Mouse (Mus musculus): ENCODE measurements around the gene Rpl37a. TPM values are rescaled to one million over a fixed set of nuclear protein-coding genes. Genes with fewer than 3 reads are reported as not detected.

The Rpl37a gene
- polyA plus RNA-seq, 1 experiment from 2014 or later = 1,583 TPM

DNA sequence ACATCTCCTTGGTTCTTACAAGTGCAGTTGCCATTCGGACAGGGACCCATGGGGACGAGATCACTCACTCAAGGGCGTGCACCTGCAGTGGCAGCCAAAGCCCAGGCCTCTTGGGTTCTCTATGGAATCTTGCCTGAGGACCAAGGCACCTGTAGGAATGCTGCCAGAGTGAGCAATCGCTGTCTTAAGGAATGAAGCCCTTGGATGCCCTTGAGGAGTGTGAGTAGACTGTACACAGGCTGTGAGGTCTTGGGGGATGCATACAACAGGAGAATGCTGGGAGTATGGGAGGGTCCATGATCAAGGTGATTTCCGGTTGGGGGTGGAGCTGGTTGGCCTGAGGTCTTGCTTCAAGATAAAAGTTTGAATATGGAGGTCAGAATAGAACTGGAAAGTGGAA lies 30.3 kb downstream of the Rpl37a start:
- Histone ChIP-seq H3K27ac (no peak overlapping the region), H3K4me1 (peaks cover 25% of the 10 kb centered on the region), H3K4me3 (no peak overlapping the region), H3K9me3 (no peaks in the 10 kb centered on the region), H3K27me3 (no peaks in the 10 kb centered on the region), H3K9ac (no peak overlapping the region), H3K36me3 (no peaks in the 10 kb centered on the region), H3K4me2 (no peak overlapping the region)
- 59% methylated on average over 5 of the region's 5 CpGs for WGBS
- ATAC-seq (ENCODE audit: borderline replicate concordance, extremely low read depth, low FRiP score, low TSS enrichment) = no peak

DNA sequence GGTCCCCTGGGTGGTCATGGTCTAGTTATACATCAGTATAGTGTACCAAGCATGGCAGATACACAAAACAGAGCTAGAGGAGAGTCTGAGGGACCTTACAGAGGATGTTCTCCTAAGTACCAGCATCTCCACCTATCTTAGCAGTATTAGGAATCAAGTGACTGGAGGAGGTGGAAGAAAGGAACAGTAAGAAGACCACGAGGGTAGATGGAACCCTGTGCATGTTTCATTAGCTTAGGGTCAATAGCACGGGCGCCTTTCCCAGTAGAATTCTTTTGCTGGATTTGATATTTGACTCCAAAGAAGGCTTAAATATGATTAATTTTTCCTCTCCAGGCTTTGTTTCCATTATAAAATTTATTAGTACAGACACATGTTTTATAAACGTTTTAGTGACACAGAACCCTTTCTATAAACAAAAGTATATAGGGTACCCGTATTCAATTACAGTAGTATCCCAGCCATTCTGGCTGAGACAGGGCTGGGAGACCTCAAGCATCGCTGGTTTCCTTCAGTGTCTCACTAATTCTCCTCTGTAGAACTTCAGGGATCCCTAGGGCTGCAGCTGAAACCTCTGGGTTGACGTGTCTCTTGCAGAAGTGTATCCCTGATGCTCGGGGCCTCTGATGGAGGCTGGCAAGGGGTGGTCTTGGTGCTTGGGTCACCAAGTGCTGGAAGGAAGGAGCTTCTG lies 33.9 kb downstream of the Rpl37a start:
- no peak overlapping the region for H3K4me2 ChIP-seq
- 47% methylated on average over 8 of the region's 8 CpGs for WGBS
- no peaks in the 10 kb centered on the region for H3K36me3 ChIP-seq
- H3K9ac ChIP-seq = no peak overlapping the region
- H3K4me1 ChIP-seq = 0 out of 2 replicates have a peak, but pooled peaks cover 6% of the 10 kb centered on the region
- ATAC-seq (ENCODE audit: borderline replicate concordance, extremely low read depth, low FRiP score, low TSS enrichment) = no peak
- H3K27me3 ChIP-seq = no peaks in the 10 kb centered on the region
- H3K4me3 ChIP-seq = no peak overlapping the region
- no peak overlapping the region for H3K27ac ChIP-seq
- no peaks in the 10 kb centered on the region for H3K9me3 ChIP-seq

GRCm38 (mm10) chr1:72746382-72746781 lies 35.3 kb downstream of the Rpl37a start:
- Histone ChIP-seq H3K36me3 (no peaks in the 10 kb centered on the region), H3K4me3 (no peak overlapping the region), H3K4me1 (peaks cover 2% of the 10 kb centered on the region; the same call in 1 of the 2 replicates), H3K9me3 (no peaks in the 10 kb centered on the region), H3K27ac (no peak overlapping the region), H3K9ac (no peak overlapping the region), H3K4me2 (no peak overlapping the region), H3K27me3 (no peaks in the 10 kb centered on the region)
- ATAC-seq (ENCODE audit: borderline replicate concordance, extremely low read depth, low FRiP score, low TSS enrichment) = no peak
- WGBS = 74% methylated on average over 7 of the region's 7 CpGs

DNA sequence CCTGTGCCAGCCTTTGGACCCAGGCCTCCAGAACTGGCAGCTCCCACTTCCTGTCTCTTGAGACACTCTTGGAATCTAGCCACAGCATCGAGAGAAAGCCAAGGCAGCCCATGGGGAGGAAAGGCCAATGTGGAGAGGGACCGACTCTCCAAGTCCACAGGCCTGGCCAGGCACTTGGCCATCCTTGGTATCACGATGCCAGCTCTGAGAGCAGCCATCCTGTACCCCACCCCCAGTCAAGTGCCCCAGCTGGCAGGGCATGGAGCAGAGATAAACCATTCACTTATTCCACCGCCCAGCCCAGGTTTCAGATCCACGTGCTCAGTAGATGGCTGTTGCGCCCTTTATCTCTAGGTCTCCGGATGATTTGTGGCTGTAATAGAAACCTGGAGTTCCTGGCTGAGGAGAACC lies 40.3 kb downstream of the Rpl37a start:
- Histone ChIP-seq H3K9me3 (no peaks in the 10 kb centered on the region), H3K27me3 (no peaks in the 10 kb centered on the region), H3K27ac (no peak overlapping the region), H3K36me3 (no peaks in the 10 kb centered on the region), H3K9ac (no peak overlapping the region), H3K4me1 (peaks cover 5% of the 10 kb centered on the region), H3K4me3 (no peak overlapping the region), H3K4me2 (no peak overlapping the region)
- ATAC-seq (ENCODE audit: borderline replicate concordance, extremely low read depth, low FRiP score, low TSS enrichment) = no peak
- 59% methylated on average over 7 of the region's 7 CpGs for WGBS

GRCm38 (mm10) chr1:72753211-72753610 lies 42.1 kb downstream of the Rpl37a start:
- Histone ChIP-seq H3K4me2 (no peak overlapping the region), H3K4me1 (peaks cover 5% of the 10 kb centered on the region), H3K36me3 (no peaks in the 10 kb centered on the region), H3K9me3 (no peaks in the 10 kb centered on the region), H3K4me3 (no peak overlapping the region), H3K27ac (no peak overlapping the region), H3K9ac (no peak overlapping the region), H3K27me3 (no peaks in the 10 kb centered on the region)
- no peak for ATAC-seq (ENCODE audit: borderline replicate concordance, extremely low read depth, low FRiP score, low TSS enrichment)
- 72% methylated on average over 6 of the region's 6 CpGs for WGBS

GRCm38 (mm10) chr1:72755227-72755626 lies 44.1 kb downstream of the Rpl37a start:
- H3K4me2 ChIP-seq = no peak overlapping the region
- no peak overlapping the region for H3K9ac ChIP-seq
- no peak for ATAC-seq (ENCODE audit: borderline replicate concordance, extremely low read depth, low FRiP score, low TSS enrichment)
- H3K4me3 ChIP-seq = no peak overlapping the region
- peak overlapping the region; percentile 13; the same call in 1 of the 2 replicates for H3K27ac ChIP-seq
- H3K9me3 ChIP-seq = no peaks in the 10 kb centered on the region
- no peaks in the 10 kb centered on the region for H3K27me3 ChIP-seq
- H3K36me3 ChIP-seq = no peaks in the 10 kb centered on the region
- H3K4me1 ChIP-seq = peaks cover 5% of the 10 kb centered on the region
- WGBS = 78% methylated on average over 8 of the region's 8 CpGs

GRCm38 (mm10) chr1:72755801-72756200 lies 44.7 kb downstream of the Rpl37a start:
- H3K9me3 ChIP-seq = no peaks in the 10 kb centered on the region
- no peak overlapping the region for H3K9ac ChIP-seq
- H3K36me3 ChIP-seq = no peaks in the 10 kb centered on the region
- no peak overlapping the region for H3K4me3 ChIP-seq
- no peaks in the 10 kb centered on the region for H3K27me3 ChIP-seq
- 16% methylated on average over 2 of the region's 2 CpGs for WGBS
- peak; percentile 52; the same call in 1 of the 2 replicates for ATAC-seq (ENCODE audit: borderline replicate concordance, extremely low read depth, low FRiP score, low TSS enrichment)
- H3K4me2 ChIP-seq = no peak overlapping the region
- H3K27ac ChIP-seq = peak overlapping the region; percentile 77
- peaks cover 5% of the 10 kb centered on the region for H3K4me1 ChIP-seq

GRCm38 (mm10) chr1:72759758-72760157 lies 48.7 kb downstream of the Rpl37a start:
- ATAC-seq (ENCODE audit: borderline replicate concordance, extremely low read depth, low FRiP score, low TSS enrichment) = no peak
- H3K27ac ChIP-seq = no peak overlapping the region
- H3K4me3 ChIP-seq = no peak overlapping the region
- no peaks in the 10 kb centered on the region for H3K9me3 ChIP-seq
- H3K4me2 ChIP-seq = no peak overlapping the region
- no peaks in the 10 kb centered on the region for H3K27me3 ChIP-seq
- 76% methylated on average over 6 of the region's 6 CpGs for WGBS
- peaks cover 5% of the 10 kb centered on the region; the same call in 1 of the 2 replicates for H3K4me1 ChIP-seq
- H3K36me3 ChIP-seq = no peaks in the 10 kb centered on the region
- no peak overlapping the region for H3K9ac ChIP-seq

Other genes with a start within 250 kb of the Rpl37a start
- gene March4, start 174.4 kb upstream of the Rpl37a start, polyA plus RNA-seq (2015; fragmentation: Nextera tagmentation; extraction: Ambion mirVana) = 0.05 and 0.06 TPM in 2 replicates
- 21.8 and 26.7 TPM in 2 replicates for gene Smarcal1, start 128.0 kb upstream of the Rpl37a start, polyA plus RNA-seq (2015; fragmentation: Nextera tagmentation; extraction: Ambion mirVana)
- gene Ankar, start 10.7 kb upstream of the Rpl37a start, polyA plus RNA-seq (2015; fragmentation: Nextera tagmentation; extraction: Ambion mirVana) = not detected in 2 replicates
- gene Igfbp2, start 113.2 kb downstream of the Rpl37a start, polyA plus RNA-seq (2015; fragmentation: Nextera tagmentation; extraction: Ambion mirVana) = 344 and 357 TPM in 2 replicates
- 72.0 and 76.7 TPM in 2 replicates for gene Igfbp5, start 163.6 kb downstream of the Rpl37a start, polyA plus RNA-seq (2015; fragmentation: Nextera tagmentation; extraction: Ambion mirVana)